Mouse (Mus musculus) lung, embryonic 14.5 days (tissue): Measurements from ENCODE around the gene Cntnap5c. TPM values are rescaled to one million over a fixed set of nuclear protein-coding genes. Genes with fewer than 3 reads are reported as not detected.

Experiments
- ATAC-seq: fragments of 200-750 bp; cut with Nextera tagmentation; 2 replicates; pipeline ENCODE4 v1.8.0; 2017; ENCODE audit warnings: mild to moderate bottlenecking, moderate TSS enrichment, moderate library complexity; ENCODE audit not compliant: insufficient read depth
- DNase-seq: peaks from one replicate; pipeline ENCODE4 v3.0.0-alpha.2; 2015
- H3K27ac ChIP-seq: fragments of 300-500 bp; sonication (generic); 2 replicates; pipeline ENCODE4 v1.5.1; 2014; ENCODE audit warnings: low read depth, mild to moderate bottlenecking, moderate library complexity
- H3K27me3 ChIP-seq: fragments of 300-500 bp; sonication (generic); 2 replicates; pipeline ENCODE4 v1.6.1; 2014; ENCODE audit warnings: low read length, control low read depth; ENCODE audit not compliant: insufficient read depth
- H3K36me3 ChIP-seq: fragments of 300-500 bp; sonication (generic); 2 replicates; pipeline ENCODE4 v1.6.1; 2014; ENCODE audit warnings: control low read depth; ENCODE audit not compliant: insufficient read depth
- H3K4me1 ChIP-seq: fragments of 300-500 bp; sonication (generic); 2 replicates; pipeline ENCODE4 v1.6.1; 2014; ENCODE audit warnings: antibody characterized with exemption, control low read depth; ENCODE audit not compliant: insufficient read depth
- H3K4me2 ChIP-seq: fragments of 300-500 bp; sonication (generic); 2 replicates; pipeline ENCODE4 v1.6.1; 2014; ENCODE audit warnings: mild to moderate bottlenecking
- H3K4me3 ChIP-seq: fragments of 300-500 bp; sonication (generic); 2 replicates; pipeline ENCODE4 v1.5.1; 2014; ENCODE audit warnings: low read depth, low read length
- H3K9ac ChIP-seq: fragments of 300-500 bp; sonication (generic); 2 replicates; pipeline ENCODE4 v1.6.1; 2014
- H3K9me3 ChIP-seq: fragments of 300-500 bp; sonication (generic); 2 replicates; pipeline ENCODE4 v1.6.1; 2016; ENCODE audit warnings: low read depth, low read length, control low read depth
- CTCF ChIP-seq: IDR thresholded peaks from 2 replicates; pipeline ENCODE4 v1.5.1; 2016; ENCODE audit warnings: antibody characterized with exemption, low read depth
- WGBS: fragments of 180-500 bp; shearing (Covaris S2); extraction: QIAGEN DNeasy Blood & Tissue Kit; methylation state at CpG from one replicate; pipeline ENCODE4 v1.1.7; 2014; 5-methylcytosine and 5-hydroxymethylcytosine counted together
- polyA plus RNA-seq: library from polyadenylated mRNA; unstranded; fragments of >200 nt; fragmentation: Nextera tagmentation; extraction: Ambion mirVana; gene quantifications from 2 replicates; pipeline ENCODE4 v1.2.1, GENCODE M21; 2014

Gene Cntnap5c
- polyA plus RNA-seq, 1 experiment from 2014 or later, result not detected

DNA sequence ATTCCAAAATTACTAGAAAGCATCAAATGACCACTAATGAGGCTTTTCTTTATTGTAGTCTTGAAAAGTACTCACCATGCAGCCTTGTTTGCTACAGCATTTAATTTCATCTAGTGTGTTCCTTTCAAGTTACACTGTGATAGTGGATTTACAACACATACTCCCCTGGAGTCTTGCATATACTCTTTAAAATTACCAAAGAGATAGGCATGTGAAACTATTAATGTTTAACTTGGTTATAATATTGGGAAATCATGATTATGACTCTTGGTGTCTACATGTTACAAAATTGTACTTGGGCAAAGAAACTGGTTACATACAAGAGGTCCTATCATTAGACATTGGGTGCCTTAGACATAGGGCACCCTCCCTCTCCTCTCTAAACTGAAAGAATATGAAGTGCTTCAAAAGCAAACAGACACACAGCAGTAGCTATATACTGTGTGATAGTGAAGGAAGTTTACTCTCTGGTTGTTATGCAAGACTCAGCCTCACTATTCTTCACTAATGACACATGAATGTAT lies 142.5 kb downstream of the Cntnap5c start:
- H3K9ac ChIP-seq, result no peak overlapping the region
- no peak overlapping the region for H3K4me3 ChIP-seq
- no peaks in the 10 kb centered on the region for H3K9me3 ChIP-seq
- DNase-seq, result no peak
- no peaks in the 10 kb centered on the region for H3K27me3 ChIP-seq
- H3K4me1 ChIP-seq, result no peaks in the 10 kb centered on the region
- TF ChIP-seq CTCF, result no peak
- no peak overlapping the region for H3K27ac ChIP-seq
- no peak for ATAC-seq
- no peak overlapping the region for H3K4me2 ChIP-seq
- H3K36me3 ChIP-seq, result no peaks in the 10 kb centered on the region

DNA sequence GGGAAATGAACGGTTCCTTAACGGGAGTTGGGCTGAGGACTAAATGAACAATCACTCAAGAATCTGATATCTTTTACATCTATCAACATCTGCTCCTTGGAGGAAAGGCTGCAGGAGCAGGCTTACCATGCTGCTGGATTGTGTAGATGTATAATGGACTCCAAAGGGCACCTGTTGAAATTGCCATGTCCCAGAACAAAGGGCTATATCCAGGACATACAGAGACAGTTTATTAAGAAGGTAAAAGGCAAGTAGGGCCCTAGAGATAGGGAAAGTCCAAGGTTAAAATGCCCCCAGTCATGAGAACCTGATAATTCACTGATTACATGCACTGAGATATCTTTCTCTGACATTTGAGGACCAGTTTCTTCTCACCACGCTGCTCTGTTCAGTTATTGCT lies 214.9 kb downstream of the Cntnap5c start:
- Histone ChIP-seq H3K27me3 (no peaks in the 10 kb centered on the region), H3K9me3 (no peaks in the 10 kb centered on the region; the same call in 1 of the 2 replicates), H3K36me3 (no peaks in the 10 kb centered on the region), H3K4me3 (no peak overlapping the region), H3K9ac (no peak overlapping the region), H3K4me2 (no peak overlapping the region), H3K4me1 (no peaks in the 10 kb centered on the region), H3K27ac (no peak overlapping the region)
- TF ChIP-seq CTCF, result no peak
- ATAC-seq, result no peak
- 54% methylated on average over 3 of the region's 3 CpGs for WGBS
- DNase-seq, result no peak

- TF ChIP-seq CTCF, result peak; percentile 36
- peak; percentile 33 for DNase-seq
- no peaks in the 10 kb centered on the region for H3K4me1 ChIP-seq
- no peak overlapping the region for H3K27ac ChIP-seq
- H3K4me2 ChIP-seq, result no peak overlapping the region
- H3K4me3 ChIP-seq, result no peak overlapping the region
- WGBS, result 47% methylated on average over 2 of the region's 2 CpGs
- H3K36me3 ChIP-seq, result no peaks in the 10 kb centered on the region
- no peaks in the 10 kb centered on the region for H3K27me3 ChIP-seq
- no peak overlapping the region for H3K9ac ChIP-seq
- ATAC-seq, result no peak
- no peaks in the 10 kb centered on the region; the same call in 1 of the 2 replicates for H3K9me3 ChIP-seq
Observed at GRCm38 (mm10) chr17:57988420-57988819, 219.1 kb downstream of the Cntnap5c start.

DNA sequence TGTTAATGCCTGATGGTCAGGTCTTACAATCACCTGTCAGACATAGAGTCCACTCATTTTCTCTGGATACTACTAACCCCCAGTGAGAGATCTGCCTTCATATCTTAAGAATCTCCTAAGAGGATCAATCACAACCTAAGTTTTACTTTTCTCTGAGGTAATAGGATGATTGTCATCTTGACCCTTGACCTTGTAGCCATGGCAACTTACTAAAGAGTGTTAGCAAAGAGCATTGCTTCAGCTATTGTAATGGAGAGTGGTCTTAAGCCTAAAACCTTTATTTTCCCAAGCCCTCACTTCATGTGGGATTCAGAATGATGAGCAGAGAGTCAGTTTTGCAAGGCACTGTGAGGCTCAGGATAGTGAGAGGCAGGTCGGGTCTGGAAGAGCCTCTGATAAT lies 227.1 kb downstream of the Cntnap5c start:
- 36% methylated on average over 1 of the region's 1 CpGs for WGBS
- Histone ChIP-seq H3K27ac (no peak overlapping the region), H3K27me3 (no peaks in the 10 kb centered on the region), H3K36me3 (no peaks in the 10 kb centered on the region), H3K4me2 (no peak overlapping the region), H3K4me3 (no peak overlapping the region), H3K9me3 (no peaks in the 10 kb centered on the region), H3K9ac (no peak overlapping the region), H3K4me1 (no peaks in the 10 kb centered on the region)
- DNase-seq (no peak), ATAC-seq (no peak)
- TF ChIP-seq CTCF, result no peak

DNA sequence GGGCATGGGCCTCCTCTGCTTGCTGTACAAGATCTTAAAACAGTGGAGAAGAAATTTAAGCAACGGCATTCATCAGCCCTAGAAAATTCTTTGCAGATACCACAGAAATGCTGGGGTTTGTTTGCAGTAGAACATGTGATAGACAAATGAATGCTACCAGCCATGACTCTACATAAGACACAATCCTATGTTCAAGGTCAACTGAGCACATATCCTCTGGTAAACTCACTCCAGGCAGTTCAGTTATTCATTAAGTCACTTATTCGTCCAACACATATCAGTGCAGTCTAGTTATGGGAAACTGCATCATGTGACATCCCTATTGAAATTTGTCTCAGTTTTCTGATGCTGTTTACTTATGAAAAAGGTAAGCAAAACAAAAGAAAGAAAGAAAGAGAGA lies 229.7 kb downstream of the Cntnap5c start:
- H3K4me3 ChIP-seq, result no peak overlapping the region
- H3K27me3 ChIP-seq, result no peaks in the 10 kb centered on the region
- no peaks in the 10 kb centered on the region for H3K9me3 ChIP-seq
- no peak overlapping the region for H3K27ac ChIP-seq
- no peaks in the 10 kb centered on the region for H3K4me1 ChIP-seq
- WGBS, result 75% methylated on average over 2 of the region's 2 CpGs
- no peak overlapping the region for H3K4me2 ChIP-seq
- no peak for TF ChIP-seq CTCF
- ATAC-seq (no peak), DNase-seq (no peak)
- no peak overlapping the region for H3K9ac ChIP-seq
- no peaks in the 10 kb centered on the region for H3K36me3 ChIP-seq

- no peaks in the 10 kb centered on the region for H3K4me1 ChIP-seq
- DNase-seq (no peak), ATAC-seq (no peak)
- no peak for TF ChIP-seq CTCF
- H3K4me3 ChIP-seq, result no peak overlapping the region
- H3K9me3 ChIP-seq, result no peaks in the 10 kb centered on the region
- no peak overlapping the region for H3K9ac ChIP-seq
- no peaks in the 10 kb centered on the region for H3K27me3 ChIP-seq
- H3K27ac ChIP-seq, result no peak overlapping the region
- WGBS, result 74% methylated on average over 5 of the region's 5 CpGs
- H3K4me2 ChIP-seq, result no peak overlapping the region
- no peaks in the 10 kb centered on the region for H3K36me3 ChIP-seq
Observed at GRCm38 (mm10) chr17:58002845-58003244, 233.5 kb downstream of the Cntnap5c start.

DNA sequence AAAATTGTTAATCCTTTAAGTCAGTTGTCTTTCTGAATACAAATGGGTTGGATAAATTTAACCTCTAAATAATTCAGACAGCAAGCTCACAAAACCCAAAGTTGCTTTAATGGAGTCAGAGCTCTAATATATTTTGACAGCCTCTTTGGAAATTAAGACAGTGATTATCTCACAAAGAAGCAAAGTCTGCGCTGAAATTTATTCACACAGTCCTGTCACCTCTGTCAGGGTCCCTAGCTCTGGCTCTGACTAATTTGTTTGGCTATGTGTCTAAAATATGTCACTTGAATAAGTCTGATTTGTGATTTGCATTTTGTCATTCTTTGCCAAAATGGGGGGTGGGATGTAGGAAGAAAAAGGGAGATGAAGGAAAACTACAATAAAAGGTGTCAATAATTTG lies 234.0 kb downstream of the Cntnap5c start:
- H3K4me2 ChIP-seq, result no peak overlapping the region
- H3K9me3 ChIP-seq, result no peaks in the 10 kb centered on the region
- no peaks in the 10 kb centered on the region for H3K4me1 ChIP-seq
- H3K4me3 ChIP-seq, result no peak overlapping the region
- WGBS, result 85% methylated on average over 1 of the region's 1 CpGs
- H3K9ac ChIP-seq, result no peak overlapping the region
- ATAC-seq (no peak), DNase-seq (no peak)
- no peaks in the 10 kb centered on the region for H3K27me3 ChIP-seq
- H3K36me3 ChIP-seq, result no peaks in the 10 kb centered on the region
- no peak overlapping the region for H3K27ac ChIP-seq
- no peak for TF ChIP-seq CTCF

DNA sequence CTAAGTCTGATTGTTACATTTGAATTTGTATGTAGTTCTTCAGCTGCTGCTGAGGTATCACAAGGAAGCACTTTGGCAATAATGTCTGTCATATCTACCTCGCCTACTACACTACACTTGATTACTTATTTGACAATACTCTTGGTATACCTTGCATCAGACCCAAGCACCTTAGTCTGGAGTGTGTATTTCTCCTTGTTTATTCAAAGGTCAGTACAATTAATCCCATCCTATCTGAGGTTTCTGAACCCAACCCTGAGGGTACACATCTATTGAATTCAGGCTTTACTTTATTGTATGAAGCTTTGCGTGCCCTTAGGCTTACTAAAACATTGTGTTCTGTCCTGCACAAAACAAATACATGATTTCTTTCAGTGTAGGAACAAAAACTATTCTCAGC lies 235.1 kb downstream of the Cntnap5c start:
- ATAC-seq, result no peak

More for the DNA sequence above, 235.1 kb downstream of the Cntnap5c start:
- WGBS, result 80% methylated on average over 2 of the region's 2 CpGs
- DNase-seq, result no peak
- TF ChIP-seq CTCF, result no peak
- Histone ChIP-seq H3K4me2 (no peak overlapping the region), H3K4me3 (no peak overlapping the region), H3K9ac (no peak overlapping the region), H3K27me3 (no peaks in the 10 kb centered on the region), H3K4me1 (no peaks in the 10 kb centered on the region), H3K36me3 (no peaks in the 10 kb centered on the region), H3K27ac (no peak overlapping the region), H3K9me3 (no peaks in the 10 kb centered on the region)
